Mouse (Mus musculus) heart, embryonic 14.5 days (tissue): Measurements from ENCODE around the gene Carns1. TPM values are rescaled to one million over a fixed set of nuclear protein-coding genes. Genes with fewer than 3 reads are reported as not detected.
"Not testable (repeated sequence)": the region's sequence is repeated elsewhere in the genome, so short reads cannot be mapped to it uniquely, and the experiment has no call there.

Experiments used
- ATAC-seq: fragments of 200-750 bp; cut with Nextera tagmentation; 2 replicates; pipeline ENCODE4 v1.8.0; 2017; ENCODE audit warnings: low read depth, moderate TSS enrichment; ENCODE audit not compliant: insufficient number of reproducible peaks, insufficient read depth, low FRiP score
- H3K27ac ChIP-seq, 2 experiments: fragments of 200-500 bp in 1 of 2; fragments of 300-500 bp in 1 of 2; sonication (generic) in 1 of 2; replicated peaks in 1 of 2; 2 replicates each; pipeline ENCODE4 v1.5.1; 2012 to 2014; ENCODE audit warnings: low read depth in 2 of 2, low read length in 2 of 2, control low read depth in 1 of 2, mild to moderate bottlenecking in 1 of 2, mixed read lengths in 1 of 2; ENCODE audit not compliant: control insufficient read depth in 1 of 2, insufficient read depth in 1 of 2
- H3K27me3 ChIP-seq: fragments of 300-500 bp; sonication (generic); 2 replicates; pipeline ENCODE4 v1.6.1; 2014; ENCODE audit warnings: mild to moderate bottlenecking, low read length, control low read depth; ENCODE audit not compliant: control insufficient read depth, insufficient read depth
- H3K36me3 ChIP-seq: fragments of 300-500 bp; sonication (generic); 2 replicates; pipeline ENCODE4 v1.6.1; 2014; ENCODE audit warnings: mild to moderate bottlenecking, control low read depth, low read length, mixed read lengths; ENCODE audit not compliant: control insufficient read depth, insufficient read depth
- H3K4me1 ChIP-seq, 2 experiments: fragments of 200-500 bp in 1 of 2; fragments of 300-500 bp in 1 of 2; sonication (generic) in 1 of 2; 2 replicates each; pipeline ENCODE4 v1.6.1; 2012 to 2014; ENCODE audit warnings: low read length in 2 of 2, control low read depth in 1 of 2, mixed read lengths in 1 of 2; ENCODE audit not compliant: control insufficient read depth in 2 of 2, insufficient read depth in 2 of 2
- H3K4me2 ChIP-seq: fragments of 300-500 bp; sonication (generic); 2 replicates; pipeline ENCODE4 v1.6.1; 2014; ENCODE audit warnings: mild to moderate bottlenecking, low read length
- H3K4me3 ChIP-seq, 2 experiments: fragments of 200-500 bp in 1 of 2; fragments of 300-500 bp in 1 of 2; sonication (generic) in 1 of 2; 2 replicates each; pipeline ENCODE4 v1.5.1; 2012 to 2014; ENCODE audit warnings: low read length in 2 of 2, mild to moderate bottlenecking in 2 of 2, control low read depth in 1 of 2, low read depth in 1 of 2, moderate library complexity in 1 of 2; ENCODE audit not compliant: control insufficient read depth in 1 of 2, insufficient read depth in 1 of 2
- H3K9ac ChIP-seq: fragments of 300-500 bp; sonication (generic); 2 replicates; pipeline ENCODE4 v1.6.1; 2014; ENCODE audit warnings: mild to moderate bottlenecking, low read length
- H3K9me3 ChIP-seq: fragments of 300-500 bp; sonication (generic); 2 replicates; pipeline ENCODE4 v1.6.1; 2016; ENCODE audit warnings: low read length, control low read depth; ENCODE audit not compliant: control insufficient read depth
- WGBS: fragments of 180-500 bp; shearing (Covaris S2); extraction: QIAGEN DNeasy Blood & Tissue Kit; methylation state at CpG from one replicate; pipeline ENCODE4 v1.1.7; 2014; 5-methylcytosine and 5-hydroxymethylcytosine counted together
- polyA plus RNA-seq: library from polyadenylated mRNA; unstranded; fragments of >200 nt; fragmentation: Nextera tagmentation; extraction: Ambion mirVana; gene quantifications from 2 replicates; pipeline ENCODE4 v1.2.1, GENCODE M21; 2014

Carns1 gene
- polyA plus RNA-seq, 1 experiment from 2014 or later, result 6.5 TPM

- Histone ChIP-seq H3K27me3 (no peaks in the 10 kb centered on the region), H3K9ac (no peak overlapping the region), H3K4me1 (peaks cover 11 to 19% of the 10 kb centered on the region in 2 experiments), H3K4me2 (no peak overlapping the region), H3K9me3 (no peaks in the 10 kb centered on the region), H3K36me3 (peaks cover 11% of the 10 kb centered on the region), H3K27ac (no peak overlapping the region), H3K4me3 (no peak overlapping the region)
- ATAC-seq, result no peak
- 83% methylated on average over 7 of the region's 7 CpGs for WGBS
Observed at GRCm38 (mm10) chr19:4122411-4123370, 52.6 kb downstream of the Carns1 start.

- Histone ChIP-seq H3K4me2 (peak overlapping the region; percentile 66), H3K36me3 (peaks cover 18% of the 10 kb centered on the region), H3K4me1 (peaks cover 10 to 16% of the 10 kb centered on the region in 2 experiments)
- not testable (repeated sequence) for H3K27me3 ChIP-seq, H3K9ac ChIP-seq, H3K4me3 ChIP-seq, ATAC-seq, H3K27ac ChIP-seq, H3K9me3 ChIP-seq
- 56% methylated on average over 6 of the region's 6 CpGs for WGBS
Observed at GRCm38 (mm10) chr19:4121896-4122295, 53.4 kb downstream of the Carns1 start.

DNA sequence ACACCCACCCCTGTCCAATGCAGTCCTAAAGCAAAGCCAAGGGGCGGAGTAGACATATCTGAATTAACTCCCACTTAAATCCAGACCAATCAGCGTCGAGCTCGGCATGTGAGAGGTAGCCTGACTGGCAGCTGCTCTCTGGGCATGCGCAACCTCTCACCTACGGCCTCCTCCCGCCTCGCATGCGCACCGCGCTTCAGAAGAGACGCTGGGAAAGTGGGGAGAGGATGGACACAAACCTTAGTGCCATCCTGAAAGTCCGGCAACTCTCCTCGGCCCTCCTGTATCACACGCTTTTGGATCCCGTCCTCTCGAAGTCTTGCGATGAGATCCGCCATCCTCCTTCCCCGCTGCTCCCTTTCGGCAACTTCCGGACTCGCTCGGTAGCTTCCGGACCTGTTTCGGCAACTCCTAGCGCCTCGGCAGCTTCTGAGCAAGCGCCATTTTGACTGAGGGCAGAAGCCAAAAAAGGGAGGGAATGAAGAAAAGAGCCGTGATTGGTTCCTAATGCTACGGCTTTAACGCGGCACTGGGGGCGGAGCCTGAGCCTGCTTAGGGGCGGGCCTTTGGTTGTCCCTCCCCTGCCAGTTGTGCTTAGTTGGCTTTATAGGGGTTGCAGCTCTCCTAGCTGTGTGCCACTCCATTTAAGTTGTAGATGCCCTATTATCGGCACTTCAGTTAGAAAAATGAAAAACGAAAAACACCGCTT, 54.0 kb downstream of the Carns1 start:
- no peaks in the 10 kb centered on the region for H3K27me3 ChIP-seq
- H3K4me3 ChIP-seq, result peak overlapping the region; percentile 47 to 56
- ATAC-seq, result peak; percentile 70
- 4% methylated on average over 38 of the region's 38 CpGs for WGBS
- peaks cover 6 to 9% of the 10 kb centered on the region in 2 experiments; a peak in 2 of 4 replicates for H3K4me1 ChIP-seq
- peak overlapping the region; percentile 66 for H3K4me2 ChIP-seq
- no peaks in the 10 kb centered on the region for H3K9me3 ChIP-seq
- peak overlapping the region; percentile 66 to 77 for H3K27ac ChIP-seq
- peaks cover 25% of the 10 kb centered on the region for H3K36me3 ChIP-seq
- peak overlapping the region; percentile 69 for H3K9ac ChIP-seq

GRCm38 (mm10) chr19:4120496-4120895, 54.8 kb downstream of the Carns1 start:
- H3K9ac ChIP-seq, result no peak overlapping the region
- WGBS, result 90% methylated on average over 2 of the region's 2 CpGs
- peak overlapping the region; percentile 66 for H3K4me2 ChIP-seq
- H3K4me3 ChIP-seq, result peak overlapping the region in 1 of 2 experiments; percentile 47; a peak in 2 of 4 replicates
- no peaks in the 10 kb centered on the region for H3K9me3 ChIP-seq
- H3K4me1 ChIP-seq, result peaks cover 6 to 9% of the 10 kb centered on the region in 2 experiments; a peak in 2 of 4 replicates
- no peak for ATAC-seq
- no peak overlapping the region for H3K27ac ChIP-seq
- peaks cover 32% of the 10 kb centered on the region for H3K36me3 ChIP-seq
- H3K27me3 ChIP-seq, result no peaks in the 10 kb centered on the region

DNA sequence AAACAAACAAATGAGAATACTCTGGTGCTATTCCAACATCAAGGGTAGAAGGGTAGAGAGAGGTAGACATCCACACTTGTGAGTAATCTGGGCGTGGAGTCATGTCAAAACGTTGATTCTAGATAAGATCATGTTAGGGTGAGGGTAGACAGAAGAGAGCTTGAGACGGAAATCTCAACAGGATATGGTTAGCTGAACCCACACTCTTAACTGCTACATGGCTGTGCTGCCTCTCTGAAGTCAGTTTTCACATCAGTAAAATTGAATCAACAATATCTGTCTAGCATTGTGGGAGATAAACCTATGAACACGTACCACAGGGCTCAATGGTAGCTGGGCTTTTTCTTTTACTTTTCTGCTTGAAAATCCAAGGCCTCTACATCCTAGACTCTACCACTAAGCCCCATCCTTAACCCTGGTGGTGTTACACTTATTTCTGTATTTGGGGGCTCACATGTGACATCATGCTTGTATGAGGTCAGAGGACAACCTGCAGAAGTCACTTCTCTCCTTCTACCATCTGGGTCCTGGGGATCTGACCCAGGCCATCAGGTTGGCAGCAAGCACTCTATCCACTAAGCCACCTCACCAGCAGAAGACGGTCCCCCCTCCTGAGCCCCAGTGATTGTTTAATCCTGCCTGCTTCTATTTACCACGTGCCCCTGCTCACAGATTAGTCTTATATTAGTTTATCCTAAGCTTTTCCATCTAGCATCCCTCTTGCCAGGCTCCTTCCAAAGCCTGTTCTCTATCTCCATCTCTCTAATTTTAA, 55.4 kb downstream of the Carns1 start:
- H3K9ac ChIP-seq, result no peak overlapping the region

GRCm38 (mm10) chr19:4118350-4118749, 56.9 kb downstream of the Carns1 start:
- Histone ChIP-seq H3K36me3 (peaks cover 54% of the 10 kb centered on the region), H3K9ac (no peak overlapping the region), H3K4me2 (no peak overlapping the region), H3K27me3 (no peaks in the 10 kb centered on the region), H3K27ac (no peak overlapping the region), H3K9me3 (no peaks in the 10 kb centered on the region), H3K4me1 (peaks cover 11 to 18% of the 10 kb centered on the region in 2 experiments; a peak in 3 of 4 replicates), H3K4me3 (no peak overlapping the region)
- 94% methylated on average over 2 of the region's 2 CpGs for WGBS
- ATAC-seq, result no peak

More for the DNA sequence above, 55.4 kb downstream of the Carns1 start:
- H3K4me3 ChIP-seq, result no peak overlapping the region
- H3K27me3 ChIP-seq, result no peaks in the 10 kb centered on the region
- peaks cover 6 to 7% of the 10 kb centered on the region in 2 experiments; a peak in 2 of 4 replicates for H3K4me1 ChIP-seq
- ATAC-seq, result no peak
- no peak overlapping the region for H3K27ac ChIP-seq
- no peak overlapping the region; the same call in 1 of the 2 replicates for H3K4me2 ChIP-seq
- H3K9me3 ChIP-seq, result no peaks in the 10 kb centered on the region
- WGBS, result 84% methylated on average over 6 of the region's 6 CpGs
- peaks cover 38% of the 10 kb centered on the region for H3K36me3 ChIP-seq

GRCm38 (mm10) chr19:4117006-4117405, 58.3 kb downstream of the Carns1 start:
- Histone ChIP-seq H3K4me3 (no peak overlapping the region), H3K27me3 (no peaks in the 10 kb centered on the region), H3K4me2 (no peak overlapping the region), H3K9ac (no peak overlapping the region), H3K36me3 (peaks cover 67% of the 10 kb centered on the region), H3K4me1 (peaks cover 14 to 23% of the 10 kb centered on the region in 2 experiments; a peak in 3 of 4 replicates), H3K9me3 (no peaks in the 10 kb centered on the region), H3K27ac (no peak overlapping the region)
- ATAC-seq, result no peak
- 98% methylated on average over 7 of the region's 7 CpGs for whole genome bisulfite sequencing
